Mouse (Mus musculus) small intestine, adult 2 months (tissue): ENCODE results near the gene Mrps12.

ENCODE experiments used
- CTCF ChIP-seq: fragments of 200-500 bp; IDR thresholded peaks from 2 replicates; pipeline ENCODE4 v1.5.1; 2012; ENCODE audit warnings: low read depth, mild to moderate bottlenecking, control low read depth, inconsistent platforms, low read length, moderate library complexity, mixed read lengths; ENCODE audit not compliant: insufficient replicate concordance, insufficient read length; ENCODE audit errors: extremely low read depth
- POLR2A ChIP-seq: fragments of 200-500 bp; IDR thresholded peaks from 2 replicates; pipeline ENCODE4 v1.6.1; 2012; ENCODE audit warnings: low read depth, mild to moderate bottlenecking, control low read depth, inconsistent platforms, low read length, moderate library complexity

DNA sequence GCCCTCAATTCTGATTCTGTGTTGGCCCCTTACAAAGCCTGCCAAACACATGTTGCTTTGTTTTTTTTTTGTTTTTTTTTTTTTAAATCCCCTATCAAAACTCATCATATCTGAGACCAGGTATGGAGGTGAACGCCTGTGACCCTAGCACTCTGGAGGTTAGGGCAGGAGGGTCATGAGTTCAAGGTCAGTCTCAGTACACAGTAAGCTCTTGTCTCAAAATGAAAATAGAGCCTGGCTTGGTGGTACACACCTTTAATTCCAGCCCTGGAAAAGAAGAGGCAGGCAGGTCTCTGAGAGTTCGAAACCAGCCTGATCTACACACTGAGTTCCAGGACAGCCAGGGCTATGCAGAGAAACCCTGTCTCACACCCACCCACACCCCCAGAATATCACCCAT, 22.0 kb downstream of the Mrps12 start:
- TF ChIP-seq POLR2A (no peak), CTCF (no peak)
